Mouse (Mus musculus): ENCODE measurements around the gene Ppib. TPM values are rescaled to one million over a fixed set of nuclear protein-coding genes. Genes with fewer than 3 reads are reported as not detected.

Ppib gene
- polyA plus RNA-seq, 1 experiment from 2014 or later = 836 TPM

DNA sequence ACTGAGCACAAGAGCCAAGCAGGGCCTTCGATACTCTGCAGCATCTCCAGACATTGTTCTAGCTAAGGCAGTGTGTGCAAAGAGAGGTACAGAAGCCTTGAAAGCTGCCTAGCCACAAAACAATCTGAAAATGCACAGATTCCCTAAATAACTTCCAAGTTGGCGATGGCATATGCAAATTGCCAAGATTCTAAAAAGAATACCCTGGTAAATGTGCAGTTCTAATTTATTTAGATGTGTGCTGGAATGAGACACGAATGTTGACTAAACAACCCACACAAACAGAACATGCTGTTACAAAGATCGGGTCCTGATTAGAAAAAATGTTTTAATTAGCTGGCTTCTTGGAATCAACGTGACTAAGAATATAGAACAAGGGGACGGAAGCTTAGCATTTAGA lies 42.6 kb downstream of the Ppib start:
- Histone ChIP-seq H3K9ac (no peak overlapping the region), H3K27ac (no peak overlapping the region), H3K9me3 (no peaks in the 10 kb centered on the region), H3K4me1 (no peaks in the 10 kb centered on the region), H3K27me3 (replicated peaks) (no peaks in the 10 kb centered on the region), H3K36me3 (peaks cover 26% of the 10 kb centered on the region), H3K4me3 (replicated peaks) (no peak overlapping the region), H3K4me2 (no peak overlapping the region)
- no peak for ATAC-seq (ENCODE audit: insufficient read depth, low FRiP score, low read depth)
- WGBS = 88% methylated on average over 6 of the region's 6 CpGs

DNA sequence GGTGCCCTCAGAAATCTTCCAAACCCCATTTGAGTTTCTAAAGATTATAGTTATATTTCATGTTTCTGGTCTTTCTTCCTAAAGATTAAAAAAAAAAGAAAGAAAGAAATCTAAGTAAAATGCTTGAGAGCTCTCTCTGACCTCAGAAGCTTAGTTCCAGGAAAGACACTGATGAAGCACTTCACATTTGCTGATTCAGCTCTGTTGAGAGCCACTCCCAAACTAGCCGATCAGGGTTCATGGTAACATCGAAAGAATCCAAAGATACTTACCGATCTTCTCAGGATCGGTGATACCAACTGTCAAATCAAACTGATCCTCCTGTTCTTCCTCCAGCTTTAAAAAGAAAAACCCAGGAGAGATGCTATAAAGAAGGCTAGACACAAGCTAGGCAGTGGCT lies 44.6 kb downstream of the Ppib start:
- H3K27ac ChIP-seq = no peak overlapping the region
- H3K4me1 ChIP-seq = no peaks in the 10 kb centered on the region
- H3K4me3 ChIP-seq (replicated peaks) = no peak overlapping the region
- H3K9me3 ChIP-seq = no peaks in the 10 kb centered on the region
- no peak overlapping the region for H3K9ac ChIP-seq
- WGBS = 88% methylated on average over 4 of the region's 4 CpGs
- no peak for ATAC-seq (ENCODE audit: insufficient read depth, low FRiP score, low read depth)
- no peaks in the 10 kb centered on the region for H3K27me3 ChIP-seq (replicated peaks)
- H3K4me2 ChIP-seq = no peak overlapping the region
- peaks cover 28% of the 10 kb centered on the region for H3K36me3 ChIP-seq

DNA sequence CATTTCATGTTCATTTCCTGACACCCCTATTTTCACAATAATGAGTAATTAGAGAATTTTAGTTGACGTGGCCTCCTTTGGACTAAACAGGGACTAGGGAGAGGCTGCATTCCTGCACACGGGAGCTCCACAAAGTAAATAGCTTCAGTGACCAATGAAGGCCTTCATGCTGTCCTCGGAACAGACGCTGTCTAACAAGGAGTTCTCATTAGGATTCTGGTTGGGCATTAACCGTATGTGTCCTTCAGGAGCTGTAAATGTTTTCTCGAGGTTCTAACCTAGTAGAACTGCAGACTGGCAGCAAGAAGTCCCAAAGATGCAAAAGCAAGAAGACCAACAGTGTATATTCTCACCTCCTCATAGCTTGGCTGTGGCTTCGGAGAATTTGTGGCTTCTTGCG lies 45.1 kb downstream of the Ppib start:
- Histone ChIP-seq H3K27me3 (replicated peaks) (no peaks in the 10 kb centered on the region), H3K4me3 (replicated peaks) (no peak overlapping the region), H3K4me1 (no peaks in the 10 kb centered on the region), H3K36me3 (peaks cover 28% of the 10 kb centered on the region), H3K9ac (no peak overlapping the region), H3K27ac (no peak overlapping the region), H3K4me2 (no peak overlapping the region), H3K9me3 (no peaks in the 10 kb centered on the region)
- 85% methylated on average over 8 of the region's 8 CpGs for WGBS
- ATAC-seq (ENCODE audit: insufficient read depth, low FRiP score, low read depth) = no peak

DNA sequence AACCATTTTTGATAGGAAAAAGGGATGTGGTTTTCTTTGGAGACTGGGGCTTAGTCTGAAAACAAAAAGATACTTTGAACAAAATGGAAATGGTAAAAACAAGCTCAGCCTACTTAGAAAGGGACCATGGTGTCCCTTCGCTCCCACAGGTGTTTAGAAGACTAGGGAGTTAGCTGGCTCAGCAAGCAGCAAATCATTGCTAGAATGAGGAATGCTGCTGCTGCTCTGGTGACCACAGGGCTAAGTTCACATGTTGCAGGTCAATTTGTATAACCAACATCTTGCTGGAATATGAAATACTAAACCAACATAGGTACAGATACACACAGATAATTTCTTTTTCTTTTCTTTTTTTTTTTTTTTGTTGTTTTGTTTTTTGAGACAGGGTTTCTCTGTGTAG lies 49.6 kb downstream of the Ppib start:
- H3K36me3 ChIP-seq = peaks cover 15% of the 10 kb centered on the region; the same call in 1 of the 2 replicates
- H3K4me3 ChIP-seq (replicated peaks) = no peak overlapping the region
- no peaks in the 10 kb centered on the region for H3K27me3 ChIP-seq (replicated peaks)
- no peaks in the 10 kb centered on the region for H3K9me3 ChIP-seq
- no peaks in the 10 kb centered on the region for H3K4me1 ChIP-seq
- 100% methylated on average over 1 of the region's 1 CpGs for WGBS
- no peak for ATAC-seq (ENCODE audit: insufficient read depth, low FRiP score, low read depth)
- no peak overlapping the region for H3K27ac ChIP-seq
- H3K9ac ChIP-seq = no peak overlapping the region
- H3K4me2 ChIP-seq = no peak overlapping the region

DNA sequence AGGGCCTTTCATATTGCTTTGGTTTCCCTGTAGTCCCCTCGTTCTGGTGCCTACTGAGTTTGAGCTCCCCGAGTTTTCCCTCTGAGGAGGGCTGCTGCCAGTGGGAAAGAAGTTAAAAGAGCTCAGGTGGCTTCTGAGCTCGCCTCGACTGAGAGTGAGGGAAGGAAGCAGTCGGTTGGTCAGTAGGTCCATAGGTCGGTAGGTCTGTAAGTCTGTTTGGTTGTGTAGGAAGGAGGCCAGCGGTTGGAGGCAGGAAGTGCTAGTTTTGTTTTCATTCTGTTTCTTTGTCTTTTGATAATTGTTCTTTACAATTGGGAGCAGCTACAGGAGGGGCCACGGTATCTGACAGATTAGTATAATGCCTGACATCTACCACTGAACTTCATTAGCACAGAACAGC lies 50.1 kb downstream of the Ppib start:
- ATAC-seq (ENCODE audit: insufficient read depth, low FRiP score, low read depth) = no peak
- no peak overlapping the region for H3K4me3 ChIP-seq (replicated peaks)
- 0 out of 2 replicates have a peak, but pooled peaks cover 9% of the 10 kb centered on the region for H3K36me3 ChIP-seq
- no peak overlapping the region for H3K9ac ChIP-seq
- H3K4me2 ChIP-seq = no peak overlapping the region
- H3K4me1 ChIP-seq = no peaks in the 10 kb centered on the region
- H3K27me3 ChIP-seq (replicated peaks) = no peaks in the 10 kb centered on the region
- H3K27ac ChIP-seq = no peak overlapping the region
- no peaks in the 10 kb centered on the region for H3K9me3 ChIP-seq
- WGBS = 68% methylated on average over 8 of the region's 8 CpGs

DNA sequence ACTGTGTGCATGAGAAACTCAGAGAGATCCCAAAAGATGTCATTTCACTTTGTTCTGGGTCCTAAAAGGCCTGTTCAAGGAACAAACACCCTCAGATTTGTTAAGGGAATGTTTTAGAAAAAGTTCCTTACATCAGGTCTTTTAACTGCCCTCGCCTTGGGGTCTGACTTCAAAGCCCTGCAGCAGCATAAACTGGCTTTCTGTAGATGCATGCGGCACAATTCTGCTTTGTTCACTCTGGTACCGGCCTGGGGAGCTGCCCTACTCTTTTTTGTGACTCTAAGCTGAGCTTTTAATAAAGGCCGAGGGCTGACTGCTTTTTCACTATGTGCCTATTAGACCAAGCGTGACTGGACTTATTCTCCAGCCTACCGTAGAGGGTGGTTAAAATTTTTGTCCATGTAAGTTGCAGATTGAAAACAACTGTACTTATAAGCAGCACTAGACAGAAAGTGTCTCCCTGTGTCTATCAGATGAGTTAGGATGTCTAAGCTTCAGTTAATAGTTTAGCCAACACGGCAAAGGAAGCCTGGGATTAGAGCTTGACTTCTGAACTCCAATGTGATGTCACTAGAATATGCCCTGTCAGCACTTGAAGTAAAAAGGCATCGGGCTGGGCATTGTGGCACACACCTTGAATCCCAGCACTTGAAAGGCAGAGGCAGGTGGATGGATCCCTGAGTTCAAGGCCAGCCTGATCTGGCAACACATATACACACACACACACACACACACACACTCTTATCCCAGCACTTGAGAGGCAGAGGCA lies 50.8 kb downstream of the Ppib start:
- no peak overlapping the region for H3K4me2 ChIP-seq
- H3K4me1 ChIP-seq = no peaks in the 10 kb centered on the region
- no peak overlapping the region for H3K27ac ChIP-seq
- H3K9me3 ChIP-seq = no peaks in the 10 kb centered on the region
- no peak for ATAC-seq (ENCODE audit: insufficient read depth, low FRiP score, low read depth)
- H3K27me3 ChIP-seq (replicated peaks) = no peaks in the 10 kb centered on the region
- H3K4me3 ChIP-seq (replicated peaks) = no peak overlapping the region
- H3K9ac ChIP-seq = no peak overlapping the region
- 80% methylated on average over 8 of the region's 8 CpGs for WGBS
- 0 out of 2 replicates have a peak, but pooled peaks cover 9% of the 10 kb centered on the region for H3K36me3 ChIP-seq

DNA sequence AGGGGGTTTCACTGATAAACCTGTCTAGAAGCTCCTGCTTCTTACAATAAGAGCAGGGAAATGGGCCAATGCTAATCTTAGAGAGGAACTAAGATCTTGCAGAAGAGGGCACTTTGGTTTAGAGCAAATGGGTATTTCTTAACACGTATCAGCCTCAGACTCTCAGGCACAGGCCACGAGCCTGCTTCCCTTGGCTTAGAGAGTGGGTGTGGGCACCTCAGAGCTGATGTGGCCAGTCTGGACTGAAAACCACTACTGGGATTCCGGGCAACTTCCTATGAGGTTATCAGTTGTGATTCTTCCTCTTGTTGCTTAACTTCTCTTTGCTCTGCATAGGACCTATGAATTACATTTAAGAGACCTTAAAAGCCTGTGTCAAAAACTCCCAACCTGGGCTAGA lies 54.3 kb downstream of the Ppib start:
- no peak for ATAC-seq (ENCODE audit: insufficient read depth, low FRiP score, low read depth)
- Histone ChIP-seq H3K27me3 (replicated peaks) (no peaks in the 10 kb centered on the region), H3K27ac (no peak overlapping the region), H3K4me2 (no peak overlapping the region), H3K36me3 (0 out of 2 replicates have a peak, but pooled peaks cover 6% of the 10 kb centered on the region), H3K4me3 (replicated peaks) (no peak overlapping the region), H3K4me1 (no peaks in the 10 kb centered on the region), H3K9ac (no peak overlapping the region), H3K9me3 (no peaks in the 10 kb centered on the region)
- 87% methylated on average over 3 of the region's 3 CpGs for WGBS

Other genes with a start within 250 kb of the Ppib start
- 6.4 and 6.5 TPM in 2 replicates for gene Zfp609, start 232.7 kb upstream of the Ppib start, polyA plus RNA-seq (2015; fragmentation: Nextera tagmentation; extraction: Ambion mirVana)
- 160 and 168 TPM in 2 replicates for gene Pclaf, start 170.0 kb upstream of the Ppib start, polyA plus RNA-seq (2015; fragmentation: Nextera tagmentation; extraction: Ambion mirVana)
- 25.8 and 26.8 TPM in 2 replicates for gene Trip4, start 151.4 kb upstream of the Ppib start, polyA plus RNA-seq (2015; fragmentation: Nextera tagmentation; extraction: Ambion mirVana)
- gene Csnk1g1, start 151.3 kb upstream of the Ppib start, polyA plus RNA-seq (2015; fragmentation: Nextera tagmentation; extraction: Ambion mirVana) = 12.9 and 14.5 TPM in 2 replicates
- 2.2 and 4.6 TPM in 2 replicates for gene Snx22, start 9.5 kb downstream of the Ppib start, polyA plus RNA-seq (2015; fragmentation: Nextera tagmentation; extraction: Ambion mirVana)
- 124 and 129 TPM in 2 replicates for gene Snx1, start 66.4 kb downstream of the Ppib start, polyA plus RNA-seq (2015; fragmentation: Nextera tagmentation; extraction: Ambion mirVana)
- 170 and 180 TPM in 2 replicates for gene Ciao2a, start 66.4 kb downstream of the Ppib start, polyA plus RNA-seq (2015; fragmentation: Nextera tagmentation; extraction: Ambion mirVana)
- 6.8 and 10.1 TPM in 2 replicates for gene Dapk2, start 98.0 kb downstream of the Ppib start, polyA plus RNA-seq (2015; fragmentation: Nextera tagmentation; extraction: Ambion mirVana)

Data from stomach, embryonic 15.5 days (tissue).